Mouse (Mus musculus): Measurements from ENCODE around the gene Cd2bp2.

The Cd2bp2 gene

GRCm38 (mm10) chr7:127195544-127196295, at the start of gene Cd2bp2:
Gene Cd2bp2 (minus strand): TSS chr7:127196050.
- DNase-seq: peak; percentile 88

GRCm38 (mm10) chr7:127244658-127245510, 49.0 kb upstream of the Cd2bp2 start:
- no peak for DNase-seq

GRCm38 (mm10) chr7:127243870-127244657, 48.2 kb upstream of the Cd2bp2 start, which contains the start of gene Zfp771:
Gene Zfp771 (plus strand): TSS chr7:127244274.
- DNase-seq: peak; percentile 94

GRCm38 (mm10) chr7:127243361-127243867, 47.6 kb upstream of the Cd2bp2 start:
- DNase-seq: no peak

GRCm38 (mm10) chr7:127234777-127235176, 38.9 kb upstream of the Cd2bp2 start:
- DNase-seq: no peak

- no peak for DNase-seq
Measured at GRCm38 (mm10) chr7:127233765-127234164, 37.9 kb upstream of the Cd2bp2 start.

- no peak for DNase-seq
Measured at GRCm38 (mm10) chr7:127233368-127233749, 37.5 kb upstream of the Cd2bp2 start.

GRCm38 (mm10) chr7:127232622-127233367, 36.9 kb upstream of the Cd2bp2 start, which contains the start of the genes Zfp553 and Sept1:
Gene Zfp553 (plus strand): TSS chr7:127233061.
Gene Sept1 (minus strand): TSS chr7:127233130.
- peak; percentile 81 for DNase-seq

GRCm38 (mm10) chr7:127231826-127232621, 36.2 kb upstream of the Cd2bp2 start:
- no peak for DNase-seq

GRCm38 (mm10) chr7:127231376-127231775, 35.5 kb upstream of the Cd2bp2 start:
- no peak for DNase-seq

- DNase-seq: peak; percentile 87
Measured at GRCm38 (mm10) chr7:127228615-127229303, 32.9 kb upstream of the Cd2bp2 start.

- DNase-seq: no peak
Measured at GRCm38 (mm10) chr7:127225147-127225995, 29.5 kb upstream of the Cd2bp2 start.

- no peak for DNase-seq
Measured at GRCm38 (mm10) chr7:127224616-127225015, 28.8 kb upstream of the Cd2bp2 start.

- DNase-seq: no peak
Measured at GRCm38 (mm10) chr7:127223515-127224478, 27.9 kb upstream of the Cd2bp2 start.

GRCm38 (mm10) chr7:127223106-127223505, 27.3 kb upstream of the Cd2bp2 start:
- no peak for DNase-seq

GRCm38 (mm10) chr7:127220440-127220839, 24.6 kb upstream of the Cd2bp2 start:
- DNase-seq: no peak

- DNase-seq: no peak
Measured at GRCm38 (mm10) chr7:127218670-127219069, 22.8 kb upstream of the Cd2bp2 start.

Measured in right cerebral cortex, postnatal 4 days (tissue).